ENCODE assay signal across 22 mouse cellular contexts in the genomic region with DNA sequence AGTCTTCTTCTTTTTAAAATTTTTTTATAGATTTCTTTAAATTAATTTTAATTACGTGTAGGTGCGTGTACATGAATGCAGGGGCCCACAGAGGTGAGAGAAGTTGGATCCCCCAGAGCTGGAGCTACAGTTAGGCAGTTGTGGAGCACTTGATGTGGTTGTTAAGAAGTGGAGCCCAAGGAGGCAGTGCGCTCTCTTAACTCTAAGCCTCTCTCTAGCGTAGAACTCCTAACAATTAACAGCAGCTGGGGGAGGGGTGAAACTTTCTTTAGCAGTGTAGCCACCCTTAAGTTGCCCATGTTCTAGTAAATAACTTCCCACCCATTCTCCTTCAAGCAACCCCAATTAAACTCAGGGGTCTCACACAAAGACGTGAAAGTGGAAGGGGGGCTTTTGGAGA.
"Had no signal": no experiment of that assay in that cellular context is flagged by ENCODE, and none has a peak within 500 bp of the region (broad histone marks: within the 10 kb centered on the region; RNA-seq: fewer than 3 reads in every experiment).

No protein-coding gene starts in this region.

- H3K36me3 ChIP-seq: hindbrain, embryonic 13.5 days; hindbrain, embryonic 15.5 days; intestine, embryonic 15.5 days; limb, embryonic 10.5 days; limb, embryonic 12.5 days had no signal

- H3K4me3 ChIP-seq: heart, embryonic 10.5 days; heart, embryonic 12.5 days; hindbrain, embryonic 13.5 days; hindbrain, embryonic 15.5 days; intestine, embryonic 15.5 days; layer of hippocampus, adult 2 months; left cerebral cortex, adult 2 months; limb, embryonic 10.5 days; limb, embryonic 12.5 days had no signal

- DNase-seq: gastrocnemius, postnatal 14 days; gastrocnemius, postnatal 36 days; heart, adult 18-20 months; heart, postnatal 14 days; heart, postnatal 36 days; kidney, adult 18-20 months; kidney, adult 8-10 months; kidney, postnatal 10 days; kidney, postnatal 25 days; kidney, postnatal 4 days; liver had no signal

- H3K4me2 ChIP-seq: heart, embryonic 12.5 days; hindbrain, embryonic 13.5 days; hindbrain, embryonic 15.5 days; intestine, embryonic 15.5 days; limb, embryonic 12.5 days had no signal

- ATAC-seq: inflammation-experienced regulatory T-cells, adult 6 months; intestine, embryonic 15.5 days; intestine, postnatal 0 days had no signal

- H3K27ac ChIP-seq: heart, embryonic 10.5 days; hindbrain, embryonic 13.5 days; hindbrain, embryonic 15.5 days; intestine, embryonic 15.5 days; layer of hippocampus, adult 2 months; left cerebral cortex, adult 2 months; limb, embryonic 10.5 days; limb, embryonic 12.5 days had no signal

- H3K4me1 ChIP-seq: hindbrain, embryonic 13.5 days; hindbrain, embryonic 15.5 days had no signal

- H3K9me3 ChIP-seq: heart, embryonic 10.5 days; heart, embryonic 12.5 days; hindbrain, embryonic 13.5 days; hindbrain, embryonic 15.5 days; intestine, embryonic 15.5 days; limb, embryonic 10.5 days; limb, embryonic 12.5 days had no signal

- H3K9ac ChIP-seq: heart, embryonic 12.5 days; hindbrain, embryonic 13.5 days; hindbrain, embryonic 15.5 days; intestine, embryonic 15.5 days; limb, embryonic 12.5 days had no signal

- H3K27me3 ChIP-seq: heart, embryonic 12.5 days; hindbrain, embryonic 13.5 days; hindbrain, embryonic 15.5 days; intestine, embryonic 15.5 days; limb, embryonic 12.5 days had no signal
